Mouse (Mus musculus): Measurements from ENCODE around the gene Ccdc92b. TPM values are rescaled to one million over a fixed set of nuclear protein-coding genes. Genes with fewer than 3 reads are reported as not detected.

Gene Ccdc92b
- total and polyA plus RNA-seq, 2 experiments, result 0.06 to 0.09 TPM

- Histone ChIP-seq H3K27me3 (ENCODE audit: control insufficient read depth, insufficient read depth, low read length) (peaks cover 9% of the 10 kb centered on the region), H3K27ac (replicated peaks; ENCODE audit: insufficient read depth, low read depth, low read length) (no peak overlapping the region), H3K36me3 (ENCODE audit: control insufficient read depth, insufficient read depth, low read length) (no peaks in the 10 kb centered on the region), H3K9ac (ENCODE audit: low read depth, low read length) (no peak overlapping the region), H3K4me1 (ENCODE audit: control insufficient read depth, insufficient read depth, low read length) (no peaks in the 10 kb centered on the region), H3K4me3 (ENCODE audit: insufficient read depth, low read depth, low read length) (no peak overlapping the region), H3K79me2 (ENCODE audit: control insufficient read depth, insufficient read depth, low read length) (no peaks in the 10 kb centered on the region)
- no peak for DNase-seq (ENCODE audit: extremely low read depth, low read depth, low spot score)
- WGBS, result 4% methylated on average over 66 of the region's 66 CpGs
- no peak for TF ChIP-seq CTCF (IDR thresholded peaks at IDR 0.05; ENCODE audit: low read depth, low read length)
- no peak for TF ChIP-seq POLR2A (IDR thresholded peaks at IDR 0.05; ENCODE audit: extremely low read depth, insufficient read depth, low read length)
Observed at GRCm38 (mm10) chr11:74589401-74590238, 29.8 kb upstream of the Ccdc92b start.

GRCm38 (mm10) chr11:74590239-74590596 lies 29.2 kb upstream of the Ccdc92b start:
- Histone ChIP-seq H3K27ac (replicated peaks; ENCODE audit: insufficient read depth, low read depth, low read length) (no peak overlapping the region), H3K4me3 (ENCODE audit: insufficient read depth, low read depth, low read length) (no peak overlapping the region), H3K36me3 (ENCODE audit: control insufficient read depth, insufficient read depth, low read length) (no peaks in the 10 kb centered on the region), H3K4me1 (ENCODE audit: control insufficient read depth, insufficient read depth, low read length) (no peaks in the 10 kb centered on the region), H3K9ac (ENCODE audit: low read depth, low read length) (no peak overlapping the region), H3K79me2 (ENCODE audit: control insufficient read depth, insufficient read depth, low read length) (no peaks in the 10 kb centered on the region), H3K27me3 (ENCODE audit: control insufficient read depth, insufficient read depth, low read length) (peaks cover 9% of the 10 kb centered on the region)
- WGBS, result 3% methylated on average over 25 of the region's 25 CpGs
- DNase-seq (ENCODE audit: extremely low read depth, low read depth, low spot score), result no peak
- TF ChIP-seq CTCF (IDR thresholded peaks at IDR 0.05; ENCODE audit: low read depth, low read length), result no peak
- TF ChIP-seq POLR2A (IDR thresholded peaks at IDR 0.05; ENCODE audit: extremely low read depth, insufficient read depth, low read length), result no peak

GRCm38 (mm10) chr11:74590691-74591090 lies 28.7 kb upstream of the Ccdc92b start:
- 38% methylated on average over 13 of the region's 13 CpGs for WGBS
- no peaks in the 10 kb centered on the region for H3K79me2 ChIP-seq (ENCODE audit: control insufficient read depth, insufficient read depth, low read length)
- no peaks in the 10 kb centered on the region for H3K4me1 ChIP-seq (ENCODE audit: control insufficient read depth, insufficient read depth, low read length)
- peaks cover 9% of the 10 kb centered on the region for H3K27me3 ChIP-seq (ENCODE audit: control insufficient read depth, insufficient read depth, low read length)
- DNase-seq (ENCODE audit: extremely low read depth, low read depth, low spot score), result no peak
- no peak overlapping the region for H3K4me3 ChIP-seq (ENCODE audit: insufficient read depth, low read depth, low read length)
- no peak overlapping the region for H3K9ac ChIP-seq (ENCODE audit: low read depth, low read length)
- H3K36me3 ChIP-seq (ENCODE audit: control insufficient read depth, insufficient read depth, low read length), result no peaks in the 10 kb centered on the region
- no peak overlapping the region for H3K27ac ChIP-seq (replicated peaks; ENCODE audit: insufficient read depth, low read depth, low read length)
- no peak for TF ChIP-seq POLR2A (IDR thresholded peaks at IDR 0.05; ENCODE audit: extremely low read depth, insufficient read depth, low read length)
- TF ChIP-seq CTCF (IDR thresholded peaks at IDR 0.05; ENCODE audit: low read depth, low read length), result no peak

GRCm38 (mm10) chr11:74592246-74592645 lies 27.2 kb upstream of the Ccdc92b start:
- Histone ChIP-seq H3K36me3 (ENCODE audit: control insufficient read depth, insufficient read depth, low read length) (no peaks in the 10 kb centered on the region), H3K4me3 (ENCODE audit: insufficient read depth, low read depth, low read length) (no peak overlapping the region), H3K79me2 (ENCODE audit: control insufficient read depth, insufficient read depth, low read length) (no peaks in the 10 kb centered on the region), H3K9ac (ENCODE audit: low read depth, low read length) (no peak overlapping the region), H3K4me1 (ENCODE audit: control insufficient read depth, insufficient read depth, low read length) (no peaks in the 10 kb centered on the region), H3K27me3 (ENCODE audit: control insufficient read depth, insufficient read depth, low read length) (peaks cover 9% of the 10 kb centered on the region), H3K27ac (replicated peaks; ENCODE audit: insufficient read depth, low read depth, low read length) (no peak overlapping the region)
- peak; percentile 7 for DNase-seq (ENCODE audit: extremely low read depth, low read depth, low spot score)
- WGBS, result 73% methylated on average over 3 of the region's 3 CpGs
- TF ChIP-seq CTCF (IDR thresholded peaks at IDR 0.05; ENCODE audit: low read depth, low read length), result no peak
- TF ChIP-seq POLR2A (IDR thresholded peaks at IDR 0.05; ENCODE audit: extremely low read depth, insufficient read depth, low read length), result no peak

- H3K27ac ChIP-seq (replicated peaks; ENCODE audit: insufficient read depth, low read depth, low read length), result no peak overlapping the region
- H3K4me1 ChIP-seq (ENCODE audit: control insufficient read depth, insufficient read depth, low read length), result no peaks in the 10 kb centered on the region
- no peak for DNase-seq (ENCODE audit: extremely low read depth, low read depth, low spot score)
- H3K4me3 ChIP-seq (ENCODE audit: insufficient read depth, low read depth, low read length), result no peak overlapping the region
- no peaks in the 10 kb centered on the region for H3K36me3 ChIP-seq (ENCODE audit: control insufficient read depth, insufficient read depth, low read length)
- no peaks in the 10 kb centered on the region; the same call in 1 of the 2 replicates for H3K27me3 ChIP-seq (ENCODE audit: control insufficient read depth, insufficient read depth, low read length)
- no peak for TF ChIP-seq CTCF (IDR thresholded peaks at IDR 0.05; ENCODE audit: low read depth, low read length)
- no peak for TF ChIP-seq POLR2A (IDR thresholded peaks at IDR 0.05; ENCODE audit: extremely low read depth, insufficient read depth, low read length)
- no peaks in the 10 kb centered on the region for H3K79me2 ChIP-seq (ENCODE audit: control insufficient read depth, insufficient read depth, low read length)
- no peak overlapping the region for H3K9ac ChIP-seq (ENCODE audit: low read depth, low read length)
- WGBS, result 67% methylated on average over 4 of the region's 4 CpGs
Observed at GRCm38 (mm10) chr11:74597283-74597989, 22.0 kb upstream of the Ccdc92b start.

GRCm38 (mm10) chr11:74597990-74598337 lies 21.4 kb upstream of the Ccdc92b start:
- Histone ChIP-seq H3K79me2 (ENCODE audit: control insufficient read depth, insufficient read depth, low read length) (no peaks in the 10 kb centered on the region), H3K4me1 (ENCODE audit: control insufficient read depth, insufficient read depth, low read length) (no peaks in the 10 kb centered on the region), H3K27ac (replicated peaks; ENCODE audit: insufficient read depth, low read depth, low read length) (no peak overlapping the region), H3K36me3 (ENCODE audit: control insufficient read depth, insufficient read depth, low read length) (no peaks in the 10 kb centered on the region), H3K27me3 (ENCODE audit: control insufficient read depth, insufficient read depth, low read length) (no peaks in the 10 kb centered on the region; the same call in 1 of the 2 replicates), H3K4me3 (ENCODE audit: insufficient read depth, low read depth, low read length) (no peak overlapping the region), H3K9ac (ENCODE audit: low read depth, low read length) (no peak overlapping the region)
- DNase-seq (ENCODE audit: extremely low read depth, low read depth, low spot score), result no peak
- no peak for TF ChIP-seq CTCF (IDR thresholded peaks at IDR 0.05; ENCODE audit: low read depth, low read length)
- no peak for TF ChIP-seq POLR2A (IDR thresholded peaks at IDR 0.05; ENCODE audit: extremely low read depth, insufficient read depth, low read length)

Data from liver, adult 2 months (tissue).